Mouse (Mus musculus) liver, adult 2 months (tissue): Measurements from ENCODE around the gene Sema4c.

ENCODE experiments used
- CTCF ChIP-seq: fragments of 200-500 bp; IDR thresholded peaks from 2 replicates; pipeline ENCODE4 v1.5.1; 2011; ENCODE audit warnings: low read depth, low read length, control low read depth
- POLR2A ChIP-seq: fragments of 200-500 bp; IDR thresholded peaks from 2 replicates; pipeline ENCODE4 v1.6.1; 2011; ENCODE audit warnings: low read length, control low read depth; ENCODE audit not compliant: insufficient read depth; ENCODE audit errors: extremely low read depth

GRCm38 (mm10) chr1:36580384-36581207 is 22.4 kb upstream of the Sema4c start:
- no peak for TF ChIP-seq POLR2A
- no peak for TF ChIP-seq CTCF
